Mouse (Mus musculus): Measurements from ENCODE around the gene Nppa.

Nppa gene

DNA sequence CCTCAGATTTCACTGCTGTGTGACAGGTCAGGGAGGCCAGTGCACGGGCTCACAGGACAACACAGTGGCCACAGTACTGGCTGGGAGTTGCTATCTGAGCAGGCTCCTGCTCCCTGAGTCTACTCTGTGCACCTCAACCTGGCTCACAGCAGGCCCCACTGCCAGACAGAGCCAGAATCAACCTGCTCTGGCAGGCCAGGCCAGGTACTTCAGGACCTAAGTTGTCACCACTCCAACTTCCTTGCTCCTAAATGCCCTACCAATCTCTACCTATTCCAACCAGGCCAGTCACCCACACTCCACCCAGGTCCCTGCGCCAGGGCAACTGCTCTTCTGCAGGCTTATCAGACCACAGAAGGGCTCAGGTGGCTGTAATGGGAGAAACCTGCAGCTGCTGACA, 9.1 kb downstream of the Nppa start:
- in situ Hi-C loops (cut with MboI, MseI) = loop anchor here in 1 of 2 experiments (5.0 kb wide), 1 partner anchor 47 kb away; no protein-coding TSS in a partner anchor

DNA sequence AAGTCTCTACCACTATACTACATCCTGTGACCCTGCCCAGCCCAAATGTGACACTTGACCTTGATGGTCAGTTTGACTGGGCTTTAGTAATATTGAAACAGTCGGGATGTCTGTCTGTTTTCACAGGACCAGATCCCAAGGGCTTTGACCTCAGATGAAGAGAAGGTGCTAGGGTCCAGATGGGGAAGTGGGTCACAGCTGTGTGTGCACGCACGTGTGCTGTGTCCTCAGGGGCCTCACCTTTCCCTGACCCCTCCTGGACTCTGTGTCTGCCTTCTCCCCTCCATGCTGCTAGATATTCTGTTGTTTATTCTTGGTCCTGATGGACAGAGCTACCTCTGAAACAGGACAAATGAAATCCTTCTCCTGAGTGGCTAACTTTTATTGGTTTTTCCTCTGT, 10.8 kb downstream of the Nppa start:
- in situ Hi-C loops (cut with MboI, MseI) = no loop called here

DNA sequence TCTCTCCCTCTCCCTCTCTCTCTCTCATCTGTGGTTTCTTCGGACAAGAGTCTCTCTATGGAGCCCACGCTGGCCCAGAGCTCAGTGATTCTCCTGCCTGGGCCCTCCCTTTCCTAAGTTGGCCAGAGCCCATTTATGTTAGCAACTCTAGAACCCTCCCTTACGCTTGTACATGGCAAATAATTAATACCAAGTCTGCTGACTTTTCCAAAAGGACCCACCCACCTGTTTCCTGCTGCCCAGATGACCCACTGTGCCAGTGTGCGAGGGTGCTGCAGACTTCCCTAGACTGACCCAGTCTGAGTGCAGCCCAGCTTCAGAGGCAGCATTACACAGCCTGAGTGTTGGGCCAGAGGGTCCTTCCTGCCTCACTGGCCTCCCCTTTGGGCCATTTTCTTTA, 11.7 kb downstream of the Nppa start:
- in situ Hi-C loops (cut with MboI, MseI) = no loop called here

DNA sequence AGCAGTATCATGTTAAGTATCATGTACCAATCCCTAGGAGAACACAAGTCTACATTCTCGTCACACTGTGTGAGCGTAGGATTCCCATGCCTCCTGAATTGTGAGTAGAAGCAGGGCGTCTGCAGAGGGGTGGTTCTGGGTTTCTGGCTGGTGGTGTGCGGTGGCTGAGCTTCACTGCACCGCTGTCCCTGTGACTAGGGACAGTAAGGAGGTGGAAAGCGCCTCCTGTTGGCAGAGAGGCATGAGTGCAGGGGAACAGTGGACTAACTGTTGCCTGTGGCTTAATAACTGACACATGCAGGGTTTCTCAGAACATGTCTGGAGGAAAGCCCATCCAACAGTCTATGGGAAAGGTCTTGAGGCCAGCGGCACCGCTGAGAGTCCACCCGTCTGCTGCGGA, 14.9 kb downstream of the Nppa start:
- in situ Hi-C loops (cut with MboI, MseI) = no loop called here

DNA sequence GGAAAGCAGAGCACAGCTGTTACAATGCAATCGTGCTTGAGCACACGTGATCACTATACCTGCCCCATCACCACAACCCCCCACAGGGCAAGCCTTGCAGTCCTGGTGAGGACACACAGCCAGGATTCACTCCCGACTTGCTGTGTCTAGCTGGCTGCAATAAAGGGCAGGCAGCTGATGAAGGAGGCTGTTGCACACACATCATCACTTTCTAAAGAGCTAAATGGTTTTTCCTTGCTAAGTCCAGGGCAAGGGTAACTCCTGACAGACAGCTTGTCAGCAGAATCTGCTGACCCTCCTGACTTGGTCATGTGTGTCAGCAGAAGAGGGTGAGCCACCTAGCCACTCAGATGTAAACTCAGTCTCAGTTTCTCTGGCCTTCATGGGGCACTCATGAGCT, 16.5 kb downstream of the Nppa start:
- in situ Hi-C loops (cut with MboI, MseI) = no loop called here

DNA sequence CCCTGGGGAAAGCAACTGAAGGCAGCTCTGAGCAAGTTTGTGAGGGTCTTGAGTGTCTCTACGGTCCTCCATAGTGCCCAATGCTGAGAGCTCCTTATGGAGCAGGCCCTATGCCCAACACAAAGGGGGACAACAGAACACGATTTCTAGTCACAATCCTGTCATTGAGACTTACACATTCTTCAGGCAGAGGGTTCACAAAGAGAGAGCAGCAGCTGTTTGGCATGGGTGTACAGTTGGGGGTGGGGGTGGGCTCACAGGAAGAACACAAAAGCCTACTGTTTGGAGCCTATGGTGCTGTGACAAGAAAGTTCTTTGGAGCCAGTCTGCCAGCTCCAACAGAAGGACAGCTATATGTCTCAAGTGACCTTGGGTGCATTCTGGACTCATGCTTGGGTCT, 17.9 kb downstream of the Nppa start:
- in situ Hi-C loops (cut with MboI, MseI) = no loop called here

DNA sequence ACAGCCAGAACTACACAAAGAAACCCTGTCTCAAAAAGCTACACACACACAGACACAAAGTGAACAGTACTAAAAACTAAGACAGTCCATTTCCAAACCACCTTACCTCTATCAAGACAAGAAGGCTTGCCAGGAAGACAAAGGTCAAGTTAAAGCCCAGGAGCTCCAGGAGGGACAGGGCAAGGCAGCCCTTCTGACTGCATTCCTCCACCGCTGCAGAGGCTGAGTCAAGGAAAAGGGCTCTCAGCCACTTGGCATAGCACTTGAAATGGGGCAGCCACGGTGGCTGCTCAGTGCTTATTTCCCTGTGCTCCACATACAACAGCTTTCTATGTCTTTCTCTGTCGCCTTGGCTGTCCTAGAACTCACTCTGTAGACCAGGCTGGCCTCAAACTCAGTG, 23.5 kb downstream of the Nppa start:
- in situ Hi-C loops (cut with MboI, MseI) = no loop called here

DNA sequence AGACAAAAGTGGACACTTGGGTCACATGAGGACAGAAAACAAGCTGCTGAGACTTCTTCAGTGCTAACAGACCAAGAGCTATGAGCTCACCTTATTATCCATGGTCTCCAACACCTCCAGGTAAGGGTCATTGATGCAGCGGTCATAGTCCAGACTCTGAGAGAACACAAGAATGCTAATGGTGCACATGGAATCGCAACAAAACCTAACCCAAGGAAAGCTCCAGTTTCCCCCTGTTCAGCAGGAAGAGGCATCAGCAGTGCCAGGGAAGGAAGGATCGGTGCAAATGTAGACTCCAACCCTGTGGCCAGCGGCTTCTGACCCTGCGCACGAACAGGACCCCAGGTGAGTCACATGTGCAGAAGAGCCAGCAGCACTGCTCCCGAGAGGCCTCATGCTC, 28.8 kb downstream of the Nppa start:
- in situ Hi-C loops (cut with MboI, MseI) = no loop called here

DNA sequence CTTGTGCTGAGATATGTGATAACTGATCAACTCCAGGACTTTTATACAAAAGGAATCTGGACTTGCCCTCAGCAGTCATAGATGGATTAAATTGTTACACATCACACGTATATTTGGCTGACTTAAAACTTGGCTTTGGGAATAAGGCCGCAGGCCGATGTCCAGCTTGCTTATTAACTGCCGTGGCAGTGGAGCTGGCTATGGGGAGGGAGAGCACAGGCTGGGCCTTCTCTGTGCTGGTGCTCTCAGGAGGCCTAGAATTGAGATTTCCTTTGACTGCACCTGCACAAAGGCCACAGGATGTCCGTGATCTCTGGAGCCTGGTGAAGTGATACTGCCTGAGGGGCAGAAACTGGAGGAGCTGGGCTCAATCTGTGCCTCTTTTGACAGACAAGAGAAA, 30.0 kb downstream of the Nppa start:
- in situ Hi-C loops (cut with MboI, MseI) = no loop called here

DNA sequence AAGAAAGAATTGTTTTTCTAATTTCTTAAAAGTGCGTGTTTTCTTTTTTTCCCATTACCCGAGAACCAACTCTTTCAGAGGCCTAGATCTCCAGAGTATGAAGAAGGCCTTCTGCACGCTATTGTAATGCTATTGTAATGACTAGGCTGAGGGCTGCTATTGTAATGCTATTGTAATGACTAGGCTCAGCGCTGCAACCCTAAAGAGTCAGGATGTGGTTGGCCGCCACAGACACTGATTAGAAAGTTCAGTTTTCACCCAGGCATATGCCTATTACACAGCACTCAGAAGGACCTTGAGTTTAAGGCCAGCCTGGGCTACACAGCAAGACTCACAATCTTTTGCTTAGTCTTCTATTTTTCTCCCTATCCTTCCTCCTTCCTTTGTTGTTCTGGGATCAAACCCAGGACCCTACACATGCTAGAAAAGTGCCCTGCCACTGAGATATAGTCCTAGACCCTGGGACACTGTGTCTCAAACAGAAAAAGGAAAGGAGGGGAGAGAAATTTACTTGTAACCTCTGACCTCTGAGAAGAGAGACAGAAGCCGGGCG, 33.4 kb downstream of the Nppa start:
- in situ Hi-C loops (cut with MboI, MseI) = no loop called here

DNA sequence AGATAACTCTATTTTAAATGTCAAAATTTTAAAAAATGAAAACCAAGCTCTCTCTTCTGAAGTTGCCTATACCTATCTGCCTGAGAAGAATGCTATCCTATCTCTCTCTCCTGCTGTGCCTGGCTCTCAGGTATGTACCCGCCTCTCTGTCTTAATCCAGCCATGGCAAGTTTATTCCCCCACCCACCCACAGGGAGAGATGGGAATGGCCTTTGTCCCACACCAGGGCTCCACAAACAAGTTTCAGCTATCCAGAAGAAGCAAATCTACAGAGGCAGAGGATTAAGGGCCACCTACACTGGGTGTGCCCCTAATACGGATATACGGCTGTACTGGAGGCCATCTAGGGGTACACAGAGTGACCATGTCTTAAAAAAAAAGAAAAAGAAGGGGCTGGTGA, 34.9 kb downstream of the Nppa start:
- in situ Hi-C loops (cut with MboI, MseI) = no loop called here

DNA sequence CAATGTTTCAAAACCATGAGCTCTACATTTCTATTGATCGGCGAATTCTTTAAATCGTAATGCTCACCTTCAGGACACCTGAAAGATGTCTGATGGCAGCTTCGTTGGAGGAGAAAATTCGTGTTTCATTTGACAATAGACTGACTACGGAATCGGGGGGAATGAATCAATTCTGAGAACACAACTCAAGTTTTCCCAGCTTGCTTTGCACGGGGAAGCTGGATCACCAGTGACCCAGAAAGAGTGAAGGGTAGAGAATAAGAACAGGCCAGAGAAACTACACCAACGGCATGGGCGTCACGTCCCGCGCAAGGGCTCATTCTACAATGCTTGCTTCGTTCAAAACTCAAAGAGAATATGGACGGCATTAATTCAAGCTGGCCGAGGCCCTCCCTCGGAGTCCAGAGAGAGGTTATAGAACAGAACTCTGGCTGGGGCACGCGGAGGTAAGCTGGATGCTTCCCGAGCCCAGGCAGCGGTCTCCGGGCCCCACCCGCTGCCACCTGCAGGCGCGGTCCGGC, 37.6 kb downstream of the Nppa start:
- in situ Hi-C loops (cut with MboI, MseI) = no loop called here

DNA sequence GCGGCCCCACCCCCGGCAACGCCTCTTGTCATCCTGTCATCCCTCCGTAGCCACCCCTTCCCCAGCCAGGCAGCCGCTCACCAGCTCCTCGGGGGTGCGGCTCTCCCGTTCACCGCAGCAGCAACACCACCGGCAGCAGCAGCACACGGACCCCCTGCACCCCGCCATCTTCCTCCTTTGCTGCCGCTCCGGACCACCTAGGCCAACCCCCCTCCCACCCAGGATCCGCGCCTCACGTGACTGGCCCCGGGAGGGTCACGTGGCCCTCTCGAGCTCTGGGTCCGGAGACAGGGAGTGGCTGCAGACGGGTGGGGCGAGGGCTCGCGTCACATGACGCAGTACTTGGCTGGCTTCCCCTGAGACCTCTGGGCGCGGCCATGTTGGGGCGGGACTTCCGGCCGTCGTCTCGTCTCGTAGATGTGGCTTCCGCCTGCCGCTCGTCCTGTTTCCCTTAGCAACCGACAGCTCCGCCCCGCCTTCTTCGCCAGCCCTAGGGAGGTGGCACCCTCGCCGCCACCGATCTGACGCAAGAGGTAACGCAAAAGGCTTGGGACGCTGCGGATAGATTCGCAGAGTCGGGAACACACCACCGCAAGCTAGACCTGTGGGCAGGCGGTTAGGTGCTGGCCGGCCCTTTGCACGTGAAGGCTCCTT, 38.2 kb downstream of the Nppa start, which contains the start of the genes Clcn6 and Mthfr:
Gene Clcn6, minus strand, starts transcription at position 222 of the 654 bp plus-strand sequence.
Gene Mthfr, plus strand, starts transcription at position 478 of the 654 bp plus-strand sequence.
- in situ Hi-C loops (cut with MboI, MseI) = no loop called here

DNA sequence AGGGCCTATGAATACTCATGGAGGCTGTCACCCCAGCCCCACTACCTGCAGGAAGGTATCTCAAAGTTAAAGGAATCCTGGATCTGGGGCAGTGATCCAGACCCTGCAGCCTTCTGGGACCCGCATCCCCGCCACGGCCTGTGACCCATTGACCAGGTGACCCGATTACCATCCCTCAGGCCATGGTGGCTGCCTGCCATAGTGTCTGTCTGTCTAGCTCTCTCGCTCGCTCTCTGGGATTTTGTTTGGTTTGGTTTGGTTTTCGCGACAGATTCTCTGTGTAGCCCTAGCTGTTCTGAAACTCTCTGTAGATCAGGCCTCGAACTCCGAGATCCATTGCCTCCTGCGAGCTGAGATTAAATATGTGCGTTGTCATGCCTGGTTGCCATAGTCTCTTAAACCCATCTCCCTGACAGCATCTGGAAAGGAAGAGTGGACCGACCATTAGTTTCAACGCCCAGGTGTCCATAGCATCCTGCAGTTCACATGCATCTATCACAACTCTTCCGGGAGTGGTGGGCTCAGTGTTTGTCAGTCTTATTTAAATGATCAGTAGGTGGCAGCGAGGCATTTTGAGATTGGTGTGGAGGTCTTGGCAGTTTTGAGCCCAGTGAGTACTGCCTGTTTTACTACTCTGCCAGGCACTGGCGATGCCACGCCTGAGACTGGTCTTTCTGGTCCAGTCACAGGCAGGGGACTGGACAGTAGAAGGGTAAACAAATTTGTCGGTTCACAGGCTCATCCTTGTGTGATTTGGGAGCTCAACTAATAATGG, 38.9 kb downstream of the Nppa start:
- in situ Hi-C loops (cut with MboI, MseI) = loop anchor here in 1 of 2 experiments (5.0 to 10.0 kb wide), 2 partner anchors 48 to 1625 kb away; partner anchors contain the start of gene Agtrap

DNA sequence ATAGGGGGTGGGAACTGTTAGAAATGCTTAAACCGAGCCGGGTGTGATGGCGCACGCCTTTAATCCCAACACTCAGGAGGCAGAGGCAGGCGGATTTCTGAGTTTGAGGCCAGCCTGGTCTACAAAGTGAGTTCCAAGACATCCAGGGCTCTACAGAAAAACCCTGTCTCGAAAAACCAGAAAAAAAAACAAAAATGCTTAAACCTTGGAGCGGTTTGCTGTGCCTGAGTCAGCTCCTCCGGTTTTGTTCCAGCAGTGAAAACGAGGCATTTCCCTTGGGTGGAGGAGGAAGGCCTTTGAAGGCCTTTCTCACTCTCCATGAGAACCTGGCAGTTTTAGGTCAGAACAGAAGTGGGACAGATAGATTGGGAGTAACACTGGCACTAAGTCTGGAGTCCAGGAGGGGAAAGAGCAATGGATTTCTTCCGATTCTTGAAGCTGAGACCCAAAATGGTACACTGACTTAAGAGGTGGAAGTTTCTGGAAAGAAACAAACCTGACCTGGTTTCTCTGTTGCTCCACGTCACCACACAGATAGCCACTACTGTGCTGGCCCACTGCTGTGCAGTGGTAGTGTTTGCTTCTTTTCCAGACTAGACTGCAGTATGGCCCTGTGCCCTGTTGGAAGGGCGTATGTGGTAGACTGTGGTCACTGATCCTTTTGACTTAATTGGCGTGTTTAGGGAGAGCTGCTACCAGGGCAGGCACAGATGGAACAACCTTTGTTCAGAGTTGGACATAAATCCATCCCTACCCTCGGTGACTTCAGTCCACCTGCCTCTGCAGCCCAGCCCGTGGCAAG, 39.7 kb downstream of the Nppa start:
- in situ Hi-C loops (cut with MboI, MseI) = loop anchor here in 1 of 2 experiments (5.0 to 10.0 kb wide), 2 partner anchors 47 to 1625 kb away; partner anchors contain the start of gene Agtrap

DNA sequence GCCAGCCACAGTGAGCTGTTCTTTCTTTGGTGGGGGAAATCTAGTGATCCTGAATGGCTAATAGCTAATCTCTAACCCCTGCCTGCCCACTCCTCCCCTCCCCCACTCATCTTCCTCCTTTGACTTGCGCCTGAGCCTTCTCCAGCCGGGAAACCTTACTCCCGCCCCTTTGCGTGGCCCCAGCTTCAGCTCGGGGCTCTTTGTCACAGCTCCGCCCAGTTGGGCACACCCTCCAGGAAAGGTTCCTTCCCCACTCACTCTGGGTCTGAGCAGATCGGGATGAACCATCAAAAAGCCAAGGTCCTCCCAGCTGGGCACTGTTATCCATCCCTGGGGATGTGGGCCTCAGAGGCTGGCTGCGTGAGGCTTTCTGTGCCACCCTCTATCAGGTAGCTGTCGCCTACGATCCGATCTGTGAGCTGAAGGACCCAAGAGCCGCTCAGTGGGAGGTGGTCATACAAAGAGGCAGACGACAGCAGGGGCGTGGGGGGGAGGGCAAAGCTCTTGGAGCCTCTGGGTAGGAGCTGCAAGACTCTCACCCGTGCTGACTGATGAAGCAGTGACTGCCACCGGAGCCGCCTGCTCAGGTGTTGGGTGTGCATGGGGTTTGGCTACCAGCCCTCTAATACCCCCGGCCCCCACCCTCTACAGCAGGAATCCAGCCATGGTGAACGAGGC, 40.5 kb downstream of the Nppa start:
- in situ Hi-C loops (cut with MboI, MseI) = loop anchor here in 1 of 2 experiments (5.0 to 10.0 kb wide), 2 partner anchors 46 to 1624 kb away; partner anchors contain the start of gene Agtrap

DNA sequence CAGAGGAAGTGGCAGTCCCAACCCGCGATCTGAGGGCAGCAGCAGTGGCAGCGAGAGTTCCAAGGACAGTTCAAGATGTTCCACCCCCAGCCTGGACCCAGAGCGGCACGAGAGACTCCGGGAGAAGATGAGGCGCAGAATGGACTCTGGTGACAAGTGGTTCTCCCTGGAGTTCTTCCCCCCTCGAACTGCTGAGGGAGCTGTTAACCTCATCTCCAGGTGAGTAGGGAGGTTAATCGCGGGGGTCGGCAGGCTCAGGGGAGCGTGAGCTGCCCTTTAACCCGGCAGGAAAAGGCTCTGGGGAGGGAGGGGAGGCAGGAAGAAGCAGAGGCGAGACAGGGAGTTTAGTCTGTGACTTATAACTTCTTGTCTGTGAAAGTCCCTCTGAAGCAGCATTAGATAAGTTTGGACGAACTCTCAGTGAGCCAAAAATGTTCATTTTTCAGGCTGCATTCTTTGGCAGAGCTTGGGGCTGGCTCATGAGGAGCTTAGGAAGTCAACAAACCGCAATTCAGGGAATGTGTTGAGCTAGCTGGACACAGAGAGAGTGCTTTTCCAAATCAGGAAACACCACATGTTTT, 41.2 kb downstream of the Nppa start:
- in situ Hi-C loops (cut with MboI, MseI) = loop anchor here in 1 of 2 experiments (5.0 to 10.0 kb wide), 2 partner anchors 46 to 1623 kb away; partner anchors contain the start of gene Agtrap

DNA sequence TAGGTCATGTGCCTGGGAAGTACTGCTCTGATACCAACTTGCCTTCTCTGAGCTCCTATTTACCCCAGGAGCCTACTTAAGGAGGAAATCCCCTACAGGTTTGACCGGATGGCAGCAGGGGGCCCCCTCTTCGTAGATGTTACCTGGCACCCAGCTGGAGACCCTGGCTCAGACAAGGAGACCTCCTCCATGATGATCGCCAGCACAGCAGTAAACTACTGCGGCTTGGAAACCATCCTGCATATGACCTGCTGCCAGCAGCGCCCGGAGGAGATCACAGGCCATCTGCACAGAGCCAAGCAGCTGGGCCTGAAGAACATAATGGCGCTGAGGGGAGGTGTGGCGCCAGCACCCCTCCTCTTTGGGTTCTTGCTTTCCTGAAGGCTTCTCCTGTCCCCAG, 42.8 kb downstream of the Nppa start:
- in situ Hi-C loops (cut with MboI, MseI) = loop anchor here in 1 of 2 experiments (5.0 to 10.0 kb wide), 2 partner anchors 44 to 1621 kb away; partner anchors contain the start of gene Agtrap

DNA sequence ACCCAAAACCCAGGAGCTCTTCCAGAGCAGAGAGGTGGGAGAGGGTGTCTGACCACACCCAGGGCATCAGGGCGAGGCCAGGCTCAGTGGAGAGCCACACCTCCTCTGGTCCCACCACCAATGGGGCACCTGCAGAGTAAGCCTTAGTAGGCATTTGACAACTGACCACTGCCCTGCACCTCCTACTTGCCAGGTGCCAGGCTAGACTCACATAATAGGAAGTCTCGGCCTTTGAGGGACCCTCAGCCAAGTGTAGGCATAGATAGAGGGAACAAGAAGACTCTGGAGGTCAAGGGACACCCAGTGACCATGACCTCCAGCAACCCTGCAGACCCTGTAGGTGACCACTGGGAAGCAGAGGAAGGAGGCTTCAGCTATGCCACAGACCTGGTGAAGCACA, 43.6 kb downstream of the Nppa start:
- in situ Hi-C loops (cut with MboI, MseI) = loop anchor here in 1 of 2 experiments (5.0 to 10.0 kb wide), 2 partner anchors 43 to 1621 kb away; partner anchors contain the start of gene Agtrap

DNA sequence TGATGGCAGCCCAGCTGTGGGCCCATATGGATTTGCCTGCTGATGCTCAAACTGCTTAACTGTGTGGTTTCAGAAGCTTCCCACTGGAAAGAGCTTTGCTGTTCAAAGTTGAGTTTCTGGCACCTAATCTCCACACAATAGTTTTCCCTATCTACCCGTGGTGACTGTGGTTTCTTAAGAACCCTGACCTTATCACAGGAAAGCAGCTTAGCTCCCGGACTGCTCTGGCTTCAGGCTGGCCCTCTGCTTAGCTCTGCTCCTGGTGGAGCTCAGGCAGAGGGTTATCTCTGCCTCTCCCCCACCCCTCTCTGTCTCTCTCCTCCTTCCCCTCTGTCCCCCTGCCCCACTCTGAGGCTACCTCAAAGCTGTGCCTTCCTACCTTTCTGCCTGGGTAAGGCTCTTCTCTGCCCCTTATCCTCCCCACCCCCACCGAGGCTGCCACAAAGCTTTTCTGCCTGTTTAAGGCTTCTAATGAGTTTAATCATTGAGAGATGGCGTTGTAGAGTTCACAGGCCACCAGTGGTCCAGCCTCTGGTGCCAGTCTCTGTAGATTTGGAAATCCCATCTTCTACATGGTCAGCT, 46.0 kb downstream of the Nppa start:
- in situ Hi-C loops (cut with MboI, MseI) = loop anchor here in 1 of 2 experiments (10.0 kb wide), 1 partner anchor 1618 kb away; no protein-coding TSS in a partner anchor
